Mouse (Mus musculus) midbrain, embryonic 11.5 days (tissue): ENCODE results near the gene Ccng2. TPM values are rescaled to one million over a fixed set of nuclear protein-coding genes. Genes with fewer than 3 reads are reported as not detected.

ENCODE experiments used
- ATAC-seq: fragments of 200-750 bp; cut with Nextera tagmentation; 2 replicates; pipeline ENCODE4 v1.8.0; 2017; ENCODE audit warnings: moderate TSS enrichment, moderate library complexity; ENCODE audit not compliant: low FRiP score
- DNase-seq: peaks from one replicate; pipeline ENCODE4 v3.0.0; 2015; ENCODE audit warnings: low spot score; ENCODE audit errors: missing footprints
- H3K27ac ChIP-seq: fragments of 300-500 bp; sonication (generic); 2 replicates; pipeline ENCODE4 v1.5.1; 2014; ENCODE audit warnings: low read depth, low read length
- H3K27me3 ChIP-seq: fragments of 300-500 bp; sonication (generic); 2 replicates; pipeline ENCODE4 v1.6.1; 2014; ENCODE audit warnings: mild to moderate bottlenecking, low read length, moderate library complexity, mixed read lengths; ENCODE audit not compliant: control insufficient read depth, insufficient read depth
- H3K36me3 ChIP-seq: fragments of 300-500 bp; sonication (generic); 2 replicates; pipeline ENCODE4 v1.6.1; 2014; ENCODE audit warnings: mild to moderate bottlenecking, low read length, moderate library complexity, mixed read lengths; ENCODE audit not compliant: control insufficient read depth, insufficient read depth
- H3K4me1 ChIP-seq: fragments of 300-500 bp; sonication (generic); 2 replicates; pipeline ENCODE4 v1.6.1; 2014; ENCODE audit warnings: low read length; ENCODE audit not compliant: control insufficient read depth, insufficient read depth
- H3K4me2 ChIP-seq: fragments of 300-500 bp; sonication (generic); 2 replicates; pipeline ENCODE4 v1.6.1; 2014; ENCODE audit warnings: mild to moderate bottlenecking, moderate library complexity
- H3K4me3 ChIP-seq: fragments of 300-500 bp; sonication (generic); 2 replicates; pipeline ENCODE4 v1.5.1; 2014; ENCODE audit warnings: low read depth, low read length
- H3K9ac ChIP-seq: fragments of 300-500 bp; sonication (generic); 2 replicates; pipeline ENCODE4 v1.6.1; 2014; ENCODE audit warnings: low read length
- H3K9me3 ChIP-seq: fragments of 300-500 bp; sonication (generic); 2 replicates; pipeline ENCODE4 v1.6.1; 2016; ENCODE audit warnings: low read length; ENCODE audit not compliant: control insufficient read depth
- WGBS: fragments of 180-500 bp; shearing (Covaris S2); extraction: QIAGEN DNeasy Blood & Tissue Kit; methylation state at CpG from one replicate; pipeline ENCODE4 v1.1.7; 2014; 5-methylcytosine and 5-hydroxymethylcytosine counted together
- polyA plus RNA-seq: library from polyadenylated mRNA; unstranded; fragments of >200 nt; fragmentation: Nextera tagmentation; extraction: Ambion mirVana; gene quantifications from 2 replicates; pipeline ENCODE4 v1.2.1, GENCODE M21; 2014

Ccng2 gene
- polyA plus RNA-seq, 1 experiment from 2014 or later = 94.2 TPM

DNA sequence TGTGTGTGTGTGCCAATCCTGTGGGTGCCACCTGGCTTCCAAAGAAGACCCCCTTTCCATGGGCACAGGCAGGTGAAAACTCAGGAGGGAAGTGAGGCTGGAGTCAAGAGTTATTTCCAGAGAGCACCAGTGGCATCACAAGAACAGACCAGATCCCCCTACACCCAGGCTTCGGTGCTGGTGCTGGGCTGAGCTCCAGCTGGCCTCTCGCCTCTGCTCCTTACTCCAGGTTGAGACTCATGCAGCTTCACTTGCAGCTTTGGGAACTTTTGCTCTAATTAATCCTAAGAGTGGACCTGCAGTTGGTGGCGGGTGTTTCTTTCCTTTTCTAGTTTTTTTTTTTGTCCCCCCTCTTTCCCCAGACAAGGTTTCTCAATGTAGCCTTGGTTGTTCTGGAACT lies 30.3 kb downstream of the Ccng2 start:
- Histone ChIP-seq H3K27me3 (no peaks in the 10 kb centered on the region), H3K27ac (no peak overlapping the region), H3K4me1 (no peaks in the 10 kb centered on the region), H3K4me3 (no peak overlapping the region), H3K36me3 (no peaks in the 10 kb centered on the region), H3K4me2 (no peak overlapping the region), H3K9me3 (no peaks in the 10 kb centered on the region), H3K9ac (no peak overlapping the region)
- ATAC-seq (no peak), DNase-seq (no peak)
- WGBS = 89% methylated on average over 3 of the region's 3 CpGs

- Histone ChIP-seq H3K4me1 (no peaks in the 10 kb centered on the region), H3K4me3 (no peak overlapping the region), H3K9me3 (no peaks in the 10 kb centered on the region), H3K27ac (no peak overlapping the region), H3K9ac (no peak overlapping the region), H3K27me3 (no peaks in the 10 kb centered on the region), H3K4me2 (no peak overlapping the region), H3K36me3 (no peaks in the 10 kb centered on the region)
- ATAC-seq (no peak), DNase-seq (no peak)
- 80% methylated on average over 2 of the region's 2 CpGs for WGBS
These were observed 38.2 kb downstream of the Ccng2 start for GRCm38 (mm10) chr5:93305126-93305830.

GRCm38 (mm10) chr5:93308909-93309308 lies 41.9 kb downstream of the Ccng2 start:
- Histone ChIP-seq H3K4me1 (no peaks in the 10 kb centered on the region), H3K36me3 (no peaks in the 10 kb centered on the region), H3K27me3 (no peaks in the 10 kb centered on the region), H3K27ac (no peak overlapping the region), H3K9me3 (no peaks in the 10 kb centered on the region), H3K4me2 (no peak overlapping the region), H3K4me3 (no peak overlapping the region), H3K9ac (no peak overlapping the region)
- 90% methylated on average over 2 of the region's 2 CpGs for WGBS
- ATAC-seq (no peak), DNase-seq (no peak)

- no peak for ATAC-seq
- no peaks in the 10 kb centered on the region for H3K36me3 ChIP-seq
- no peak overlapping the region for H3K4me2 ChIP-seq
- no peak overlapping the region for H3K27ac ChIP-seq
- DNase-seq = no peak
- no peak overlapping the region for H3K9ac ChIP-seq
- no peaks in the 10 kb centered on the region for H3K4me1 ChIP-seq
- no peaks in the 10 kb centered on the region for H3K27me3 ChIP-seq
- no peak overlapping the region for H3K4me3 ChIP-seq
- no peaks in the 10 kb centered on the region for H3K9me3 ChIP-seq
- 59% methylated on average over 1 of the region's 1 CpGs for WGBS
These were observed 56.4 kb downstream of the Ccng2 start for GRCm38 (mm10) chr5:93323320-93324001.

Other genes with a start within 250 kb of the Ccng2 start
- gene Sowahb, start 222.2 kb upstream of the Ccng2 start, polyA plus RNA-seq = 0.03 and 0.21 TPM in 2 replicates
- 251 and 269 TPM in 2 replicates for gene Sept11, start 173.8 kb upstream of the Ccng2 start, polyA plus RNA-seq
- gene Ccni, start 60.8 kb upstream of the Ccng2 start, polyA plus RNA-seq = 159 and 170 TPM in 2 replicates
- 1.6 and 2.4 TPM in 2 replicates for gene 2010109A12Rik, start 60.7 kb upstream of the Ccng2 start, polyA plus RNA-seq